Mouse (Mus musculus) heart, embryonic 13.5 days (tissue): ENCODE data around the gene Abtb2. TPM values are rescaled to one million over a fixed set of nuclear protein-coding genes. Genes with fewer than 3 reads are reported as not detected.

Experiments
- ATAC-seq: fragments of 200-750 bp; cut with Nextera tagmentation; 2 replicates; pipeline ENCODE4 v1.8.0; 2017; ENCODE audit warnings: moderate TSS enrichment; ENCODE audit not compliant: insufficient number of reproducible peaks, low FRiP score, low TSS enrichment; ENCODE audit errors: extremely low read depth
- H3K27ac ChIP-seq: fragments of 300-500 bp; sonication (generic); replicated peaks from 2 replicates; pipeline ENCODE4 v1.5.1; 2015; ENCODE audit warnings: moderate library complexity, mild to moderate bottlenecking, inconsistent platforms
- H3K27me3 ChIP-seq: fragments of 300-500 bp; sonication (generic); replicated peaks from 2 replicates; pipeline ENCODE4 v1.6.1; 2015; ENCODE audit warnings: mild to moderate bottlenecking, inconsistent platforms
- H3K36me3 ChIP-seq: fragments of 300-500 bp; sonication (generic); 2 replicates; pipeline ENCODE4 v1.6.1; 2015; ENCODE audit warnings: mild to moderate bottlenecking, inconsistent platforms
- H3K4me1 ChIP-seq: fragments of 300-500 bp; sonication (generic); 2 replicates; pipeline ENCODE4 v1.6.1; 2015; ENCODE audit warnings: inconsistent platforms
- H3K4me2 ChIP-seq: fragments of 300-500 bp; sonication (generic); 2 replicates; pipeline ENCODE4 v1.6.1; 2015; ENCODE audit warnings: inconsistent platforms, mild to moderate bottlenecking, moderate library complexity
- H3K4me3 ChIP-seq: fragments of 300-500 bp; sonication (generic); 2 replicates; pipeline ENCODE4 v1.5.1; 2015; ENCODE audit warnings: moderate library complexity, mild to moderate bottlenecking, inconsistent platforms
- H3K9ac ChIP-seq: fragments of 300-500 bp; sonication (generic); 2 replicates; pipeline ENCODE4 v1.6.1; 2015; ENCODE audit warnings: inconsistent platforms, mild to moderate bottlenecking, moderate library complexity
- H3K9me3 ChIP-seq: fragments of 300-500 bp; sonication (generic); 2 replicates; pipeline ENCODE4 v1.6.1; 2016; ENCODE audit warnings: inconsistent platforms
- WGBS: fragments of 180-500 bp; shearing (Covaris S2); methylation state at CpG from one replicate; pipeline ENCODE4 v1.1.7; 2015; ENCODE audit warnings: mixed read lengths; 5-methylcytosine and 5-hydroxymethylcytosine counted together
- polyA plus RNA-seq: library from polyadenylated mRNA; unstranded; fragments of >200 nt; fragmentation: Nextera tagmentation; extraction: Ambion mirVana; gene quantifications from 2 replicates; pipeline ENCODE4 v1.2.1, GENCODE M21; 2015

Gene Abtb2
- polyA plus RNA-seq, 1 experiment from 2014 or later = 17.4 TPM

- peak overlapping the region; percentile 78 for H3K4me3 ChIP-seq
- peak overlapping the region; percentile 92 for H3K4me2 ChIP-seq
- ATAC-seq = no peak
- under 1% methylated on average over 79 of the region's 79 CpGs for WGBS
- peaks cover 53% of the 10 kb centered on the region for H3K4me1 ChIP-seq
- H3K9me3 ChIP-seq = no peaks in the 10 kb centered on the region
- peaks cover 15% of the 10 kb centered on the region for H3K27me3 ChIP-seq
- peak overlapping the region; percentile 91 for H3K9ac ChIP-seq
- peak overlapping the region; percentile 94 for H3K27ac ChIP-seq
- H3K36me3 ChIP-seq = no peaks in the 10 kb centered on the region
Measured at GRCm38 (mm10) chr2:103566713-103567521, 807 bp downstream of the Abtb2 start.

DNA sequence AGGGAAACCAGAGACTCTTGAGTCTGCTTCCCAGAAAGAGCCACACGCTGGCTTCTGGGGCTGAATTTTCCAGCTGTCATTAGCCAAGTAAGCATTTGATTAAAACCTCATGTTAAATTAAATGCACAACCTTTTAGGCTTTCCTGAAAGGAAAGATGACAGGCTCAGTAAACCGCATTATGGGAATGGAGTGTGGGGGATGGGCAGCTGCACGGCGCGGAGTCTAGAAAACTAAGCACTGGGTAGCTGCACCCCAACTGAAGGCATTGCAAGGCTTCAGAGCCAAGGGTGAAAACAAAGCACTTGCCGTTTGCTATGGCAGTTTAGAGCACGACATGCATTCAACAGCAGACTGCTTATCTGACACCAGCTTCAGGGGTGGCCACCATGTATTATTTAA, 2.1 kb downstream of the Abtb2 start:
- 20% methylated on average over 7 of the region's 7 CpGs for WGBS

GRCm38 (mm10) chr2:103569716-103570115, 3.6 kb downstream of the Abtb2 start:
- H3K27ac ChIP-seq = peak overlapping the region; percentile 3; the same call in 1 of the 2 replicates
- ATAC-seq = no peak
- WGBS = 40% methylated on average over 1 of the region's 1 CpGs

More for the DNA sequence above, 2.1 kb downstream of the Abtb2 start:
- Histone ChIP-seq H3K9me3 (no peaks in the 10 kb centered on the region), H3K27me3 (peaks cover 7% of the 10 kb centered on the region), H3K9ac (peak overlapping the region; percentile 91), H3K36me3 (no peaks in the 10 kb centered on the region), H3K4me1 (peaks cover 62% of the 10 kb centered on the region), H3K27ac (0 out of 2 replicates have a peak overlapping the region, but pooled peaks have one; percentile 94), H3K4me2 (peak overlapping the region; percentile 92), H3K4me3 (peak overlapping the region; percentile 78)
- ATAC-seq = no peak

DNA sequence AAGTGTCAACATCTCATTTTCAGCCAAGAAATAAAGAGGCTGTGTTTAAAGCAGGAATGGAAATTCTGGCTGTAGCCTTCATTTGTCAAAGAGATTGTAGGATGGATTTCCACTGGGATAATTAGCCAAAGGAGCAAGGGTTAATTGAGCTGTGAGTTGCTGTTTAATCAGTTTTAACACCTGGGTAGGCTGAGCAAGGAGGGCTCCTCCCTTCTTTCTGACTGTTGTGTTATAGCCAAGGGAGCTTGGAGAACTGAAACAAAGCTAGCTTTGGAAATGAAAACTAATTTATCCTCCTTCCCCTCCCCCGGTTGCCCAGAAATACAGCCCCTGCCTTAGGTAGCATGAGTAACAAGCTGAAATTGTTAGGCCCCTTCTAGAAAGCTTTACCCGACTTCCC, 6.2 kb downstream of the Abtb2 start:
- WGBS = 73% methylated on average over 2 of the region's 2 CpGs
- peaks cover 72% of the 10 kb centered on the region for H3K4me1 ChIP-seq

More at GRCm38 (mm10) chr2:103569716-103570115, 3.6 kb downstream of the Abtb2 start:
- Histone ChIP-seq H3K4me2 (peak overlapping the region; percentile 92), H3K36me3 (no peaks in the 10 kb centered on the region), H3K27me3 (peaks cover 3% of the 10 kb centered on the region), H3K9me3 (no peaks in the 10 kb centered on the region), H3K4me3 (peak overlapping the region; percentile 78), H3K4me1 (peaks cover 62% of the 10 kb centered on the region), H3K9ac (peak overlapping the region; percentile 91)

GRCm38 (mm10) chr2:103576371-103576770, 10.3 kb downstream of the Abtb2 start:
- H3K36me3 ChIP-seq = no peaks in the 10 kb centered on the region
- H3K4me2 ChIP-seq = no peak overlapping the region
- no peak overlapping the region for H3K4me3 ChIP-seq
- no peak overlapping the region for H3K9ac ChIP-seq
- H3K27me3 ChIP-seq = no peaks in the 10 kb centered on the region; the same call in 1 of the 2 replicates
- H3K9me3 ChIP-seq = no peaks in the 10 kb centered on the region
- H3K4me1 ChIP-seq = peaks cover 74% of the 10 kb centered on the region
- WGBS = 77% methylated on average over 3 of the region's 3 CpGs
- ATAC-seq = no peak
- H3K27ac ChIP-seq = peak overlapping the region; percentile 95; the same call in 1 of the 2 replicates

More for the DNA sequence above, 6.2 kb downstream of the Abtb2 start:
- H3K9ac ChIP-seq = no peak overlapping the region
- H3K36me3 ChIP-seq = no peaks in the 10 kb centered on the region
- no peak for ATAC-seq
- no peak overlapping the region for H3K4me2 ChIP-seq
- peaks cover 3% of the 10 kb centered on the region for H3K27me3 ChIP-seq
- no peak overlapping the region for H3K27ac ChIP-seq
- no peak overlapping the region for H3K4me3 ChIP-seq
- H3K9me3 ChIP-seq = no peaks in the 10 kb centered on the region

DNA sequence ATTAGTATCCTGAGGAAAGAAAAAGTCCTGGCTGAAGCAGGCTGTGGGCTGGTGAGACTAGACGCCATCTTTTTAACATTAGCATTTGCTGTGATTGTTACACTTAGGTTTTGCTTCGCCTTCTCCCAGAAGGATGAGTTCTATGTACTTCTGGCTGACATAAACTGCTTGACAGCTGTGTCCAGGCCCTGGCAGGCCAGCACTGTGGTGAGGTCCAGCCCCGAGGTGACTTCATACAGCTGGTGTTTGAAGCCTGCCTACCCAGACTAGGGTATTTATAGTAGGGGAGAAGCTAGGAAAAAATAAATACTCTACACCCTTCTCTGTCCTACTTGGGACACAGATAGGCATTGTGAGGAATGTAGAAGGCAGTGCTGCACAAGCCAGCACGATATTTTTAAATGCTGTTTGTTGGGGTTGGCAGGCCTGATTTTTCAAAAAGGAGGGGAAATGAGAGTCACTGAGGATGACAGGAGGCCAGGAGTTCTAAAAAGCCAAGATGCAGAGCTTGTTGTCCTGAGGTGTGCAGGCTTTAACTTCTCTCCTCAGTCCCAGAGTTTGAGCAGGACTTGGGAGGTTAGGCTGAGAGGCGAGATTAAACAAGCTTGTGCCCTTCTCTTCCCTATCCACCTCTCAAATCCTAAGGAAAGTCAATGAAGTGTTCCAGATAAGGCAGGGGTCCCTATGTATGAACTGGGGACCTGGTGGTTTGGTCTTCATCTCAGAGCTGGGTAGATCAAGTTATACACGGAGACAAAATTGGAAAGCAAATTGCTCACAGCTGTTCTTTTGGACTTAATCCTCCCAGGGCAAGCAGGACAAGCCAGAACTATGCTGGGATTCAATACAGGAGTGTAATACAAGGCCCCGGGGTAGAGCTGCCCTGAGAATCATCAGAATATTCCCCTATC, 11.9 kb downstream of the Abtb2 start:
- Histone ChIP-seq H3K27me3 (no peaks in the 10 kb centered on the region; the same call in 1 of the 2 replicates), H3K4me2 (peak overlapping the region; percentile 53), H3K9ac (peak overlapping the region; percentile 64), H3K9me3 (no peaks in the 10 kb centered on the region), H3K4me1 (peaks cover 81% of the 10 kb centered on the region), H3K4me3 (peak overlapping the region; percentile 5; the same call in 1 of the 2 replicates), H3K27ac (peak overlapping the region; percentile 95), H3K36me3 (no peaks in the 10 kb centered on the region)
- 38% methylated on average over 7 of the region's 7 CpGs for WGBS
- peak; percentile 43; the same call in 1 of the 2 replicates for ATAC-seq

DNA sequence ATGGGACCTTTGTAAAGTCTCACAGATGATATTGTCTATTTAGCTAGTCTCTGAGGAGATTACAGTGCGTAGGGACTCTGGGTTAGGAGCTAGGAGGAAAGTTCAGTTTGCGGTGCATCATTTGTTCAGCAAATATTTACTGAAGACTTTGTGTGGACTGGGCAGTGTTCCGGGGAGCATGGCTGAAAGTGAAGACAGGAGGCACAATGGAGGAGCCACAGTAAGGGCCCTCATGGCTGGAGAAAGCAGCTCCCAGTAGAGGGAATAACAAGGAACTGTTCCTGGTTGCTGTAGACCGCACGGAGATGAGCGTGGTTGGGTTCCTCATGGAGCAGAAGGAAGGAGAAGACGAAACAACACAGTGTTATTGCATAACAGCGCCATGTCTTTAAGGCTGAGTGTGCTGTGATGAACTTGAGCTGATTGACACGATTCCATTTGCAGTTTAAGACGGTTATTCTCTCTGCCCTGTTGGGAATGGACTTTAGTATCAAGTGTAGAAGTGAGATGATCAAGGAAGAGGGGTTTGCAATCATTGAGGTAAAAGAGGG, 12.6 kb downstream of the Abtb2 start:
- peak overlapping the region; percentile 52; the same call in 1 of the 2 replicates for H3K9ac ChIP-seq

GRCm38 (mm10) chr2:103580756-103581155, 14.6 kb downstream of the Abtb2 start:
- Histone ChIP-seq H3K27ac (peak overlapping the region; percentile 90), H3K9ac (peak overlapping the region; percentile 69), H3K4me1 (peaks cover 99% of the 10 kb centered on the region), H3K9me3 (no peaks in the 10 kb centered on the region), H3K4me2 (peak overlapping the region; percentile 52), H3K4me3 (0 out of 2 replicates have a peak overlapping the region, but pooled peaks have one; percentile 7), H3K36me3 (no peaks in the 10 kb centered on the region), H3K27me3 (no peaks in the 10 kb centered on the region)
- WGBS = 32% methylated on average over 8 of the region's 8 CpGs
- no peak for ATAC-seq

More for the DNA sequence above, 12.6 kb downstream of the Abtb2 start:
- Histone ChIP-seq H3K4me3 (no peak overlapping the region), H3K36me3 (no peaks in the 10 kb centered on the region), H3K27ac (peak overlapping the region; percentile 95), H3K27me3 (no peaks in the 10 kb centered on the region; the same call in 1 of the 2 replicates), H3K4me2 (peak overlapping the region; percentile 53), H3K9me3 (no peaks in the 10 kb centered on the region), H3K4me1 (peaks cover 88% of the 10 kb centered on the region)
- 85% methylated on average over 10 of the region's 10 CpGs for WGBS
- no peak for ATAC-seq

- no peaks in the 10 kb centered on the region for H3K27me3 ChIP-seq
Measured at GRCm38 (mm10) chr2:103581369-103581897, 15.3 kb downstream of the Abtb2 start.

DNA sequence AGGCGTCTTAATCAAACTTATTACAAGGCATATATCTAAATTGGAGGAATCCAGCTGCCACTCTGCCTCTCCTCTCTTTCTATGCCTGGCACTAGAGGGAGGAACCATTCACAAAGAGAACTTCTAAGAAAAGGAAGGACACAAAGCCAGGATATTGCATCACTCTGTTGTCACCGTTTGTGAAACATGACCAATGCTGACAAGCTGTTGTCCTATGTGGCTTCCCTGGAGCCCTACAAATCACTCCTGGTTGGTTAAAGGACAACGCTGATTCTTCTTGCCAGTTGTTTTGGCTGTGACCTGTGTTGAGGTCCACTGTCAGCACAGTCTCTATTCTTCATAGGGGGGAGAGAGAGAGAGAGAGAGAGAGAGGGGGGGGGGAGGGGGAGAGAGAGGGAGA, 17.2 kb downstream of the Abtb2 start:
- no peaks in the 10 kb centered on the region for H3K27me3 ChIP-seq
- 53% methylated on average over 3 of the region's 3 CpGs for WGBS
- H3K27ac ChIP-seq = peak overlapping the region; percentile 24
- H3K4me2 ChIP-seq = no peak overlapping the region; the same call in 1 of the 2 replicates
- peaks cover 96% of the 10 kb centered on the region for H3K4me1 ChIP-seq
- H3K9me3 ChIP-seq = no peaks in the 10 kb centered on the region
- no peak overlapping the region for H3K4me3 ChIP-seq
- ATAC-seq = no peak
- no peak overlapping the region for H3K9ac ChIP-seq
- H3K36me3 ChIP-seq = no peaks in the 10 kb centered on the region

More at GRCm38 (mm10) chr2:103581369-103581897, 15.3 kb downstream of the Abtb2 start:
- no peaks in the 10 kb centered on the region for H3K36me3 ChIP-seq
- WGBS = 43% methylated on average over 7 of the region's 7 CpGs
- H3K4me3 ChIP-seq = 0 out of 2 replicates have a peak overlapping the region, but pooled peaks have one; percentile 7
- no peaks in the 10 kb centered on the region for H3K9me3 ChIP-seq
- peak overlapping the region; percentile 52 for H3K4me2 ChIP-seq
- peak overlapping the region; percentile 90 for H3K27ac ChIP-seq
- peaks cover 96% of the 10 kb centered on the region for H3K4me1 ChIP-seq
- H3K9ac ChIP-seq = peak overlapping the region; percentile 69
- ATAC-seq = no peak
